Mouse (Mus musculus) neural tube, embryonic 14.5 days (tissue): ENCODE data around the gene Gm17087. TPM values are rescaled to one million over a fixed set of nuclear protein-coding genes. Genes with fewer than 3 reads are reported as not detected.

Experiments used
- ATAC-seq: fragments of 200-750 bp; cut with Nextera tagmentation; 2 replicates; pipeline ENCODE4 v1.8.0; 2017; ENCODE audit warnings: low read depth, mild to moderate bottlenecking, moderate TSS enrichment, moderate library complexity
- H3K27ac ChIP-seq: fragments of 300-500 bp; sonication (generic); 2 replicates; pipeline ENCODE4 v1.5.1; 2014; ENCODE audit warnings: low read depth, mild to moderate bottlenecking, control low read depth, low read length, moderate library complexity, mixed read lengths
- H3K27me3 ChIP-seq: fragments of 300-500 bp; sonication (generic); 2 replicates; pipeline ENCODE4 v1.6.1; 2014; ENCODE audit warnings: low read length; ENCODE audit not compliant: control insufficient read depth, insufficient read depth
- H3K36me3 ChIP-seq: fragments of 300-500 bp; sonication (generic); 2 replicates; pipeline ENCODE4 v1.6.1; 2014; ENCODE audit warnings: low read length, mixed read lengths; ENCODE audit not compliant: control insufficient read depth, insufficient read depth
- H3K4me1 ChIP-seq: fragments of 300-500 bp; sonication (generic); 2 replicates; pipeline ENCODE4 v1.6.1; 2014; ENCODE audit warnings: low read length; ENCODE audit not compliant: control insufficient read depth, insufficient read depth
- H3K4me2 ChIP-seq: fragments of 300-500 bp; sonication (generic); 2 replicates; pipeline ENCODE4 v1.6.1; 2014; ENCODE audit warnings: mild to moderate bottlenecking, low read depth, low read length, control low read depth
- H3K4me3 ChIP-seq: fragments of 300-500 bp; sonication (generic); 2 replicates; pipeline ENCODE4 v1.5.1; 2014; ENCODE audit warnings: low read depth, low read length, control low read depth, mixed read lengths
- H3K9ac ChIP-seq: fragments of 300-500 bp; sonication (generic); replicated peaks from 2 replicates; pipeline ENCODE4 v1.6.1; 2014; ENCODE audit warnings: low read depth, mild to moderate bottlenecking, control low read depth, low read length, mixed read lengths
- H3K9me3 ChIP-seq: fragments of 300-500 bp; sonication (generic); 2 replicates; pipeline ENCODE4 v1.6.1; 2016; ENCODE audit warnings: low read length; ENCODE audit not compliant: control insufficient read depth
- WGBS: fragments of 180-500 bp; shearing (Covaris S2); extraction: QIAGEN DNeasy Blood & Tissue Kit; methylation state at CpG from one replicate; pipeline ENCODE4 v1.1.7; 2014; 5-methylcytosine and 5-hydroxymethylcytosine counted together
- polyA plus RNA-seq: library from polyadenylated mRNA; unstranded; fragments of >200 nt; fragmentation: Nextera tagmentation; extraction: Ambion mirVana; gene quantifications from 2 replicates; pipeline ENCODE4 v1.2.1, GENCODE M21; 2014

Gm17087 gene
- polyA plus RNA-seq, 1 experiment from 2014 or later: not detected

DNA sequence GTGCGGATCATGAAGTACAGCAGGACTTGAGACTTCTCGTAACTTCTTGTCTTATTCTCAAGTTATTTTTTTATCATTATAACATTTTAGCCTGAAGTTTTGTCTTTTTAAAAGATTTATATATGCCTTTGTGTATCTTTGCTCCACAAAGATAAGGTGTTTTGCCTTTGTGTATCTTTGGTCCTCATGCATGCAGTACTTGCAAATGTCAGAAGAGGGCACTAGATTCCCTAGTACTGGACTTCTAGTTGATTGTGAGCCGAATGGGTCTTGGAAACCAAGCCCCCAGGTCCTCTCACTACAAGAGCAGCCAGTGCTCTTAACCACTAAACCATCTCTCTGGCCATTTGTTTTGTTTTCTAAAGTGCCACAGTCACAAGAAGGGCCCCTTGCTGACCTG, 13.6 kb upstream of the Gm17087 start:
- Histone ChIP-seq H3K27ac (no peak overlapping the region), H3K9ac (no peak overlapping the region), H3K36me3 (no peaks in the 10 kb centered on the region), H3K4me3 (no peak overlapping the region), H3K4me1 (no peaks in the 10 kb centered on the region), H3K27me3 (no peaks in the 10 kb centered on the region), H3K4me2 (no peak overlapping the region), H3K9me3 (no peaks in the 10 kb centered on the region)
- WGBS: 64% methylated on average over 3 of the region's 3 CpGs
- ATAC-seq: no peak

DNA sequence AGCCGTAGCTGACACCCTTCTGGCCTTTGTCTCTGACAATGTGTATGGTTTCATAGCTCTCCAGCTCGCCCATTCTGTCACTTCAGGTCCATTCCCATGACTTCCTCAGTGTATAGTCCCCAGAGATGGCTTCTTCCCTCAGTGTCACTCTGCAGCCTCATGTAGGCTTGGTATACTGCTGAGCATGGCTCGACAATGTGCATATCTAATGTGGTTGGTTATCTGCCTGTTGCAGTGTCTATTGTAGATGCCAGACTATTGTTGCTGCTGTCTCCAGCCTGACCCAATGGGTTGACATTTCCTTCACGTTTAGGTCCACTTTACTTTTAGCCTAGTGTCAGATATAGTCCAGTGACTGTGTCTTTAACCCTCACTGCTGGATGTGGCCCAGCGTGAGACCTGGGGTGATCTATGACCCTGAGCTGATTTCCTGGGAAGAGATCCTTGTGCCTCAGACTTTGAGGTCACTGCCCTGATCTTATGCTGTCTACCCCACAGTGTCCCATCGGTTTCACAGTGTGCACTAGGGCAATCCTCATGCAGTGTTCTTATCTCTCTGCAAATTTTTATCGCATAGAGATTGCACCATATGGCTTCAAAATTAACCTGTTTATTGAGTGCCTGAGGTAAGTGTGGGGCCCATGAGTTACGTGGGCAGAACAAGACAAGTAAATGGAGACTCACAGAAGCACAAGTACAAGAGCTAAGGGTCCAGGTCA, 7.0 kb upstream of the Gm17087 start:
- Histone ChIP-seq H3K36me3 (no peaks in the 10 kb centered on the region), H3K4me2 (no peak overlapping the region)
- ATAC-seq: no peak

GRCm38 (mm10) chr17:8562886-8563280, 3.9 kb downstream of the Gm17087 start:
- WGBS: 88% methylated on average over 1 of the region's 1 CpGs
- ATAC-seq: no peak
- H3K36me3 ChIP-seq: no peaks in the 10 kb centered on the region
- H3K9me3 ChIP-seq: no peaks in the 10 kb centered on the region
- H3K9ac ChIP-seq: no peak overlapping the region
- no peak overlapping the region for H3K4me2 ChIP-seq
- no peak overlapping the region for H3K4me3 ChIP-seq
- no peak overlapping the region for H3K27ac ChIP-seq
- H3K4me1 ChIP-seq: no peaks in the 10 kb centered on the region
- H3K27me3 ChIP-seq: no peaks in the 10 kb centered on the region

More for the DNA sequence above, 7.0 kb upstream of the Gm17087 start:
- H3K9ac ChIP-seq: no peak overlapping the region
- WGBS: 78% methylated on average over 8 of the region's 8 CpGs
- H3K4me3 ChIP-seq: no peak overlapping the region
- H3K4me1 ChIP-seq: no peaks in the 10 kb centered on the region
- H3K27me3 ChIP-seq: no peaks in the 10 kb centered on the region
- no peak overlapping the region for H3K27ac ChIP-seq
- H3K9me3 ChIP-seq: no peaks in the 10 kb centered on the region

- no peak for ATAC-seq
- WGBS: 72% methylated on average over 14 of the region's 14 CpGs
- Histone ChIP-seq H3K36me3 (no peaks in the 10 kb centered on the region), H3K4me3 (no peak overlapping the region), H3K27ac (no peak overlapping the region), H3K27me3 (no peaks in the 10 kb centered on the region), H3K4me1 (no peaks in the 10 kb centered on the region), H3K4me2 (no peak overlapping the region), H3K9me3 (no peaks in the 10 kb centered on the region), H3K9ac (no peak overlapping the region)
Observed at GRCm38 (mm10) chr17:8562101-8562885, 4.5 kb downstream of the Gm17087 start.

DNA sequence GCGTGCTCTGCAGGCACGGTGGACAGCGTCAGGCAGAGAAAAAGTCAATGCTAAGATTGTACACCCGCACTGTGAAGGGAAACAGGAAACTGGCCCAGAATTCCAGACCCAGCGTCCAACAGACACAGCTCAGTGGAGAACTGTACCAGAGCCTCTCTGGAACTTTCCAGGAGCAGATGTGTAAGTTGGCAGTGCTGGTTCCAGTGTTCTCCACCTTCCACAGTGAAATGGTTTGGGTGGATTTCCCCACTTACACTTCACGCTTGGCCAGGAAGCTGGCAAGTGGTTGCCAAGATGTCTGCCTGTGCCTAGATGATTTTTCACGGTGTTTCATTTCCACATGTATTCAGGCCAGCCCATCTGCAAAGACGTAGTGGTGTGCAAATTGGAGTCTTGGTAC, 8.8 kb downstream of the Gm17087 start:
- Histone ChIP-seq H3K4me1 (no peaks in the 10 kb centered on the region), H3K4me2 (no peak overlapping the region), H3K27me3 (no peaks in the 10 kb centered on the region), H3K9me3 (no peaks in the 10 kb centered on the region), H3K9ac (no peak overlapping the region), H3K27ac (no peak overlapping the region), H3K4me3 (no peak overlapping the region), H3K36me3 (no peaks in the 10 kb centered on the region)
- no peak for ATAC-seq
- 91% methylated on average over 8 of the region's 8 CpGs for WGBS

- 94% methylated on average over 6 of the region's 6 CpGs for WGBS
- H3K4me1 ChIP-seq: no peaks in the 10 kb centered on the region
- no peak overlapping the region for H3K4me3 ChIP-seq
- ATAC-seq: no peak
- H3K4me2 ChIP-seq: no peak overlapping the region
- no peaks in the 10 kb centered on the region for H3K27me3 ChIP-seq
- no peaks in the 10 kb centered on the region for H3K9me3 ChIP-seq
- H3K27ac ChIP-seq: no peak overlapping the region
- no peak overlapping the region for H3K9ac ChIP-seq
- H3K36me3 ChIP-seq: no peaks in the 10 kb centered on the region
Observed at GRCm38 (mm10) chr17:8556223-8556622, 10.5 kb downstream of the Gm17087 start.

- Histone ChIP-seq H3K9ac (no peak overlapping the region), H3K27ac (no peak overlapping the region), H3K9me3 (no peaks in the 10 kb centered on the region), H3K4me1 (no peaks in the 10 kb centered on the region), H3K36me3 (no peaks in the 10 kb centered on the region), H3K27me3 (no peaks in the 10 kb centered on the region), H3K4me3 (no peak overlapping the region), H3K4me2 (no peak overlapping the region)
- 89% methylated on average over 9 of the region's 9 CpGs for whole genome bisulfite sequencing
- ATAC-seq: no peak
Observed at GRCm38 (mm10) chr17:8555785-8556184, 11.0 kb downstream of the Gm17087 start.

DNA sequence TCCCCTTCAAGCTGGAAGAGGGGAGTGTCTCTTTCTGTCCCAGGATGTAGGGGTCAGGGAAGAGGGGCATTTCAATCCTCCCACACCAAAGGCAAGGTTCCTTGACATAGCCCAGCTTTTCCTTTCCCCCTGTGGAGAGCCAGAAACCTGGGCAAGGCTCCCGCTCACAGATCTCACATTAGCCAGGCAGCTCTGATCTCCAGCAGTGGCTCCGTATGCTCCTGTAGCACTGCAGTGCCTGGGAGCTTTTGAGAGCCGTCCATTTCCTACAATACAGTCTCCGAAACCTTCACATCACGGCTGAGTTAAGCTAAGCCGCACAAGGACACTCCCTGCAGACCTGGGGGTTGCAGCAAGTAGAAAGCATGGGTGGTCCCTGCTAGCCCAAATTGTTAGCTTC, 12.5 kb downstream of the Gm17087 start:
- Histone ChIP-seq H3K4me2 (no peak overlapping the region), H3K27ac (no peak overlapping the region), H3K36me3 (no peaks in the 10 kb centered on the region), H3K9ac (no peak overlapping the region), H3K27me3 (no peaks in the 10 kb centered on the region), H3K4me3 (no peak overlapping the region), H3K9me3 (no peaks in the 10 kb centered on the region), H3K4me1 (no peaks in the 10 kb centered on the region)
- no peak for ATAC-seq
- WGBS: 91% methylated on average over 6 of the region's 6 CpGs

DNA sequence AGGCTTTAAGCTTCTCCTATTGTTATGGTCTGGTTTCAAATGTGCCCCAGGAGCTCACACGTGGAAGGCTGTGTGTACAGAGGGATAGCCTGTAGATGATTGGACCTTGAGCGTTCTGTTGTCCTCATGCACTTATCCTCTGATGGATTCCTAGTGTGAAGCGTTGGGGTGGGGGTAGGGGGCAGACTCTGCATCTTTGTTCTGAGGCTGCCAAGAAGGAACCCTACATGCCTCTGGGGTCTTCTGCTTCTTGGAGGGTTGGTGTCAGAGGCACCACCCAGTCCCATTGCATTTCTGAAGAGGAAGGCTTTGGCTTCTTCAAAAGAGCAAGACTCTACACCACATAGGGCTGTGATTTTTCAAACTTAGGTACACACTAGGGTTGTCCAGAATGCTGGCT, 13.1 kb downstream of the Gm17087 start:
- Histone ChIP-seq H3K36me3 (no peaks in the 10 kb centered on the region), H3K9me3 (no peaks in the 10 kb centered on the region), H3K27ac (no peak overlapping the region), H3K9ac (no peak overlapping the region), H3K4me3 (no peak overlapping the region), H3K27me3 (no peaks in the 10 kb centered on the region), H3K4me1 (no peaks in the 10 kb centered on the region), H3K4me2 (no peak overlapping the region)
- 80% methylated on average over 3 of the region's 3 CpGs for WGBS
- no peak for ATAC-seq
